Mouse (Mus musculus) retina, adult 2 months (tissue): ENCODE results near the gene Sod1.

Experiments used
- DNase-seq: peaks from one replicate; pipeline ENCODE4 v3.0.0-alpha.2; 2012; ENCODE audit warnings: low read depth, low spot score

Sod1 gene

GRCm38 (mm10) chr16:90252521-90252920, 32.0 kb downstream of the Sod1 start:
- no peak for DNase-seq

- no peak for DNase-seq
Observed at GRCm38 (mm10) chr16:90258950-90259349, 38.4 kb downstream of the Sod1 start.

DNA sequence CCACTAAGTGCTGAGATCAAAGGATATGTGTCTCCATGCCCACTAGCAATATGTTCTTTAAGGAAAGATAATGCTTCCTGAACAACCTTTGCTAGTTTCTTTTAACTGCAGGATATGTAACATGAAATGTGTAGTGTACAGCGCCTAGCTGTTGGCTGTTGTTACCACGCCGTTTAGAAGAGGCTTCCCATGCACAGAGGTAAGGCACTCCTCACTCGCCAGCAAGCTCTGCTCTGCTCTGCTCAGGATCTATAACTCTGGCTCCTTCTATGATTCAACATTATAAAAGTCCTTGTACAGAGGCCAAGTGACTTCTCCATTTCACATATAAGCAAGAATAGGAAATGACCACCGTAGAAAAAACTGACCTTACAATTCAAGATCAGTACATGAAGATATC, 39.1 kb downstream of the Sod1 start:
- no peak for DNase-seq

DNA sequence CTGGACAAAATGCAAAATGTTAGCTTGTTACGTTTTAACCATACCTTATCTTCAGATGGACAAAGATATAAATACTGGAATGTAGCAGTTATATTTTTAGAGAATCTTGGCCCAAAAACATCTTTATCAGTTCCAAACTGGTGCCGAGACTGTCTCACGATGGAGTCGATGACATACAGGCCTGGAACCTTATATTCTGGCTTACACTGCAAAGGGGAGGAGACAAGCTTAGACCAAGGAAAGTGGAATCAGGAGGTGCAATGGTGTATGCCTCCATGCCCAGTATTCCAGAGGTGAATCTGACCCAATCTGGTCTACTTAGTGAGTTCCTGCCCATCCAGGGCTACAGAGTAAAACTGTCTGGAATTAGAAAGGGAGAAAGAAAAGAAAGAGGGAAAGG, 39.5 kb downstream of the Sod1 start:
- no peak for DNase-seq

- no peak for DNase-seq
Observed at GRCm38 (mm10) chr16:90261791-90262190, 41.2 kb downstream of the Sod1 start.

DNA sequence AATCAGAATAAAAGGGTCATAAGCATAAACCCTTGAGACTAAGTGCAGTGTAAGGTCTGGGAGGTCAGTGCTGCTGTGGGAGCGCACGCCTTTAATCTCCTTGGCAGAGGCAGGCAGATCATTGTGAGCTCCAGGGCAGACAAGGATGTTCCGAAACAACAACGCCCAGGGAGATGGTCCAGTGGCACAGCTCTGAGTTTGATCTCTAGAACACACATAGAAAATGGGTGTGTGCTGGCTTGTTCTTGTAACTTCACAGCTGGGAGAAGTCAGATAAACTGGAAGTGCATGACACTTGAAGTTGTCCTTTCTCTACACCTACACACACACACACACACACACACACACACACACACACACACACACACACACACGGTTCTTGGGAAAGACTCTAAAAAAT, 43.5 kb downstream of the Sod1 start:
- DNase-seq: no peak

DNA sequence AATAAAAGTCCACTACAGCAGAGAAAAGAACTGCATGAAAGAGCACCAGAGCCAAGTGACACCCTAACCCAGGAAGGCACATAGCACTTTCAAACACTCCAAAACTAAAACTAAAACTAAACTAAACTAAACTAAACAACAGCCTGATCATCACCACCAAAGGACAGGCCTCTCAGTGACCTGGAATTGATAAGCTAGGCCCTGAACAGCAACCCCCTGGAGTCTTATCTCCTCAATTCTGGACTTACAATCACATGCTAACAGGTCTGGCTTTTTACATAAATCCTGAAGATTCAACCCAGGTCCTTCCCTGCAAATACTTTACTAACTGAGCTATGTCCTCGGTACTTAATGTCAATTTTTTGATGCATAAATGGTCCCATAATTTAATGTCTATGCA, 44.6 kb downstream of the Sod1 start:
- DNase-seq: no peak

DNA sequence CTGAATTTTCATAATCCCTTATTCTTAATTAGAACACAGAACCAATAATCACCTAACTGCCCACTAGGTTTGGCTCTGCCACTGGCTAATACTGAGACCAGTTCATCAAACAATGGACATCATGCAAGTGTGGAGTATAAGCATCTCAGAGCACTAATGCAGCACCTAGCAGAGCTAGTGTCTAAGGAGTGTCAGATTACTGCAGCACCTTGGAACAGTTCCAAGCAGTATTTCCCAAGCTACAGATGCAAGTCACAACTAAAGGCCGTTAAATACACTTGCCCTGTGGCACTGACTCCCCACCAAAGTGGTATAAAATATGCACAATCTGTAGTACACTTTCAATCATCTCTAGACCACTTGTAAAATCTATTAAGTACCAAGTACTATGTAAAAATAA, 46.0 kb downstream of the Sod1 start:
- no peak for DNase-seq

- no peak for DNase-seq
Observed at GRCm38 (mm10) chr16:90275521-90275920, 55.0 kb downstream of the Sod1 start.
